29 mouse cellular contexts compared by ENCODE assay signal in genomic region chr12:16121787-16122186, GRCm38 (mm10).
A peak's percentile ranks its signal among the peaks of the same experiment; 100 is the strongest.
DNase-seq lines count a peak whose midpoint lies in the region; ATAC-seq and TF ChIP-seq lines count a peak whose summit lies in the region.
"Had no signal": no experiment of that assay in that cellular context is flagged by ENCODE, and none has a peak within 500 bp of the region (broad histone marks: within the 10 kb centered on the region; RNA-seq: fewer than 3 reads in every experiment).

No protein-coding gene starts in this region.

- TF ChIP-seq CTCF in kidney, adult 2 months (conservative IDR thresholded peaks at IDR 0.05; ENCODE audit: insufficient read depth, insufficient read length, low read depth, low read length) = no peak

- H3K4me1 ChIP-seq in kidney, adult 2 months (ENCODE audit: control insufficient read depth, insufficient read depth, low read length) = no peaks in the 10 kb centered on the region
- H3K4me1 ChIP-seq: forebrain, embryonic 10.5 days; forebrain, embryonic 13.5 days; heart, embryonic 12.5 days; heart, embryonic 15.5 days; hindbrain, embryonic 13.5 days had no signal

- WGBS in kidney, adult 2 months = 73% methylated on average over 6 of the region's 6 CpGs

- no peak overlapping the region for H3K4me3 ChIP-seq in kidney, adult 2 months (ENCODE audit: insufficient read depth, low read depth, low read length)
- H3K4me3 ChIP-seq: forebrain, embryonic 10.5 days; forebrain, embryonic 13.5 days; heart, embryonic 12.5 days; heart, embryonic 15.5 days; hindbrain, embryonic 13.5 days had no signal

- H3K27ac ChIP-seq in kidney, adult 2 months (ENCODE audit: insufficient read depth, low read depth, low read length) = no peak overlapping the region
- H3K27ac ChIP-seq: forebrain, embryonic 10.5 days; forebrain, embryonic 13.5 days; heart, embryonic 15.5 days; hindbrain, embryonic 13.5 days had no signal

- H3K27me3 ChIP-seq in kidney, adult 2 months (replicated peaks; ENCODE audit: control insufficient read depth, insufficient read depth, low read length) = no peaks in the 10 kb centered on the region
- H3K27me3 ChIP-seq: forebrain, embryonic 13.5 days; heart, embryonic 12.5 days; heart, embryonic 15.5 days; hindbrain, embryonic 13.5 days; Patski had no signal

- no peak for TF ChIP-seq POLR2A in kidney, adult 2 months (IDR thresholded peaks at IDR 0.05; ENCODE audit: low read depth, low read length)

- ATAC-seq in common myeloid progenitor, adult 5-6 weeks (replicated peaks; ENCODE audit: low read depth, poor library complexity, severe bottlenecking) = peak; percentile 76
- ATAC-seq in megakaryocyte progenitor cell, adult 5-6 weeks (replicated peaks; ENCODE audit: poor library complexity) = peak; percentile 49
- ATAC-seq: CD4-positive, CD25-positive, alpha-beta regulatory T cell, adult 4 months; forebrain, embryonic 13.5 days; forebrain, embryonic 16.5 days; hindbrain, embryonic 16.5 days; inflammation-experienced regulatory T-cells, adult 6 months; intestine, embryonic 16.5 days; Patski had no signal

- H3K36me3 ChIP-seq in kidney, adult 2 months (ENCODE audit: control insufficient read depth, insufficient read depth, low read length) = no peaks in the 10 kb centered on the region
- H3K36me3 ChIP-seq: forebrain, embryonic 10.5 days; heart, embryonic 12.5 days; heart, embryonic 15.5 days; hindbrain, embryonic 13.5 days had no signal

- DNase-seq in kidney, adult 2 months = peak; percentile 3
- DNase-seq in kidney, postnatal 25 days = no peak
- DNase-seq in induced T-regulatory cell, adult 2 months (ENCODE audit: low read depth) = peak; percentile 13
- no peak for DNase-seq in spleen, postnatal 14 days (ENCODE audit: low spot score in 2 of 2)
- no peak for DNase-seq in thymus, postnatal 14 days
- DNase-seq in right cerebral cortex, postnatal 36 days (ENCODE audit: low spot score in 2 of 2) = no peak
- DNase-seq: adrenal gland, postnatal 10 days; adrenal gland, postnatal 36 days; cerebellum, adult 18-20 months; cerebellum, adult 9-11 months; cerebellum, postnatal 25 days; embryo, embryonic 11 days; gastrocnemius, postnatal 10 days; gastrocnemius, postnatal 36 days; heart, postnatal 14 days; heart, postnatal 4 days had no signal

Comparison
In these comparisons a context has a peak if more than half of its experiments do, and no peak if none do; other contexts are left out.
1. DNase-seq: peak in kidney, adult 2 months (single experiment) and induced T-regulatory cell, adult 2 months (single experiment); none in kidney, postnatal 25 days (0 of 2), spleen, postnatal 14 days (0 of 2), thymus, postnatal 14 days (single experiment) and right cerebral cortex, postnatal 36 days (0 of 2).